Mouse (Mus musculus): ENCODE data around the gene Scnn1a.

DNA sequence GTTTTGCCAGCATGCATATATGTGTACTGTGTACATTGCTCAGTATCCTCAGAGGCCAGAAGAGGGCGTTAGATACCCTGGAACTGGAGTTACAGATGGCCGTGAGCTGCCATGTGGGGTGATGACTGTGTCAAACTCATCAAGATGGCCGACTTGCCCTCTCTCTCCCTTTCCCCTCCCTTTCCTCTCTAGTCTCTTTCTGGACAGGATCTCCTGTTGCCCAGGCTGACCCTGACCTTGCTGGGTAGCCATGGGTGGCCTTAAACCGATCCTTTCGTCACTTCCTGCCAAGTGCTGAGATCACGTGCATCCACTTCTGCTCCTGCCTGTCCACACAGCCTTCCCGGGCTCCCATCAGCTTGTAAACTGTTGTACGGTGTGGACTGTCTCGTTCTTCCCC lies 39.5 kb downstream of the Scnn1a start:
- TF ChIP-seq CTCF (IDR thresholded peaks at IDR 0.05; ENCODE audit: low read depth) = no peak
- TF ChIP-seq EP300 (IDR thresholded peaks at IDR 0.05; ENCODE audit: low read depth) = no peak

Measured in heart, postnatal 0 days (tissue).